Mouse (Mus musculus): ENCODE results near the gene Hemgn. TPM values are rescaled to one million over a fixed set of nuclear protein-coding genes. Genes with fewer than 3 reads are reported as not detected.
A peak's percentile ranks its signal among the peaks of the same experiment; 100 is the strongest.

Hemgn gene
- total RNA-seq, 2 experiments from 2014 or later = not detected

DNA sequence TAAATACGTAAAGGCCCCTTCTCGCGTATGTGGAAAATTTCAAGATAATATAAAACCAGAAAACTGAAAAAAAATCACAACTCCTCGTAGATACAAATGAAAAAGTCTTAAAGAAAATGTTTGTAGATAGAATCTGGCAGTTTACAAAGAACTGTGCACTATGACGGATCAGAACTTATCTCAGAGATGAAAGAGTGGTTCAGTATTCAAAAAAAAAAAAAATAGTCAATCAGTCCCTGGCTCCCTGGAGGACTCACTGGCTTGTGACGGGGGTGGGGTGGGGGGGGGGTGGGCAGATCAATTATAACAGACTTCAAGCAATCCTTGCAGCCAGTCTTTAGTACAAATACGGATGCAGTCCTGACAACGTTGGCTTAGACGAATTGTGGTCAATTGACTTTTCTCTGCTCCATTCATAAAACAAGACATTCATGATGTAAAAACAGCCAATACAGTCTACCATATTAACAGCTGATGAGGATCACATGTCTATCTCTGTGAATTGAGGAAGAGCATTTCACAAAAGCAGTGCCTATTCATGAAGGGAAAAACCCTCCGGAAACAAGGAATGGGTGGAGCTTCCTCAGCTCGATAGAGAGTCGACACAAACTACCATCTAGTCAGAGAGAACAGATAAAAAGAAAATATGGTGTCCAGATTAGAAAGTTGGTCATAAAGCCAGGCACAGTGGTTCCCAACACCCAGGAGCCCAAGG, 53.6 kb downstream of the Hemgn start:
- DNase-seq (ENCODE audit: low spot score in 2 of 2) = no peak

DNA sequence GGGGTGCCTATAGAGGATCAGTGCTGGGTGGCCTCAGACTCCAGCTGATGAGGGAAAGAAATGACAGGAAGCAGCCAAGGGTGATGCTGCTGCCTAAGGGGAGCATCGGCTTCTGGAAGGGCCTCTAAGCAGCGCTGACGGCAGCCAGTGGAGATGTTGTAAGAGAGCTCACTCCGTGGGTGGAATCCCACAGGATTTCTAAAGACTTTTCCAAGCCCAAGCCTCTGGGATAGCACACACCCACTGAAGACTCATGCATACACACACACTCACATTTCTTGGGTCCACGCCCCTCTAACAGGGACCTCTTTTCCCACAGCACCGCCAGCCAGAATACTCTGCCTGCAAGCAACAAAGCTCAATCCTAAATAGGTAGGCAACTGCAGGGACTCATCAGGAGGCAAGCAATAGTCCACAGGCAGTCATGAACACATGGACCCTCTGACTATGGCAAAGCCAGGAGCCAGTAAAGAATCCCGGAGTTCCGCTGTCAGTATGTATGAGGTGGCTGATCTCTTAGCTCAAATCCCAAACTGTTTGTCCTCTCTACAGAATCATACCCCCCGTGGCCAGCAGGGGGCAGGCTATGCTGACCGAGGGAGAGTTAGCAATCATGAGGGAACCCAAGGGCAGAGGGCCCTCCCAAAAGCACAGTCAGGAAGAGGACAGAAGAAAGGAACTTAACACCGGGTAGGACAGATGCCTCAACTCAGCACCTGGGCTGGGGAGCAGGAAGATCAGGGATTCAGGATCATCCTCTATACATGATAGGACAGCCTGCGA, 56.8 kb downstream of the Hemgn start:
- peak; percentile 68 to 76 for DNase-seq (ENCODE audit: low spot score in 2 of 2)

GRCm38 (mm10) chr4:46353045-46353444, 60.3 kb downstream of the Hemgn start:
- DNase-seq (ENCODE audit: low spot score in 2 of 2) = no peak

DNA sequence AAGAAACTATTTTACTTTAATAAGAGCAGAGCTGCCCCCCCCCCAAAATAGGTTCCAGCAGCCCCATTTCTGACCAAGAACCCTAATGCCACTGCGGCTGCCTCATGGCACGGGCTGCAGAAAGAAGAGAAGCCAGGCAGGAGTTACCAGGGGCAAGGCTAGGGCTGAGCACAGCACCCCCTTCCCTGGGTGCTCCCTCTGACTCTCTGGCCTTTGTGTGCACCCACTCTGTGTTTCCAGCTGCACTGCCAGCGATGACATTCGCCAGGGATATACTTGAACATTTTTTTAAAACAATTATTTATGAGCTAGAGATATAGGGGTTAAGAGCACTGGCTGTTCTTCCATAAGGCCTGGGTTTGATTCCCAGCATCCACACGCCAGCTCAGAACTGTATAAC, 63.8 kb downstream of the Hemgn start:
- no peak for DNase-seq (ENCODE audit: low spot score in 2 of 2)

- no peak for DNase-seq (ENCODE audit: low spot score in 2 of 2)
Observed at GRCm38 (mm10) chr4:46348897-46349296, 64.4 kb downstream of the Hemgn start.

- DNase-seq (ENCODE audit: low spot score in 2 of 2) = no peak
Observed at GRCm38 (mm10) chr4:46347580-46348515, 65.5 kb downstream of the Hemgn start.

DNA sequence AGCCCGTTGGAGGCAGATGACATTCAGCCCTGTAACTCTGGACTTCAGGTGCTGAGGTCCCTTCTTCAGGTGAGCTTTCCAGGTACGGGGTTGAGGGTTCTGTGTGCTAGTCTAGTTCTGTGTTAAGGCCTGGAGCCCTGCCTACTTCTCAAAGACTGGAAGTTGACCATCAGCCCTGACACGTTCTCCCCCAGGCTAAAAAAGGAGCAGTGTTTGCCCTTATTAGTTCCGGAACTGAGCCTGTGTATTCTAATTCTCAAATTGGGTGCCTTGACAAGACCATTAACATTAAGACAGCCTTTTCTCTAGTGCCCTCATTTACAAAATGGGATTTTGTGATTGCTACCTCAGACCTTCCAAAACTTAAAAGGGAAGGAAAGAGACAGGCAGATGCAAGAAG, 66.2 kb downstream of the Hemgn start:
- no peak for DNase-seq (ENCODE audit: low spot score in 2 of 2)

DNA sequence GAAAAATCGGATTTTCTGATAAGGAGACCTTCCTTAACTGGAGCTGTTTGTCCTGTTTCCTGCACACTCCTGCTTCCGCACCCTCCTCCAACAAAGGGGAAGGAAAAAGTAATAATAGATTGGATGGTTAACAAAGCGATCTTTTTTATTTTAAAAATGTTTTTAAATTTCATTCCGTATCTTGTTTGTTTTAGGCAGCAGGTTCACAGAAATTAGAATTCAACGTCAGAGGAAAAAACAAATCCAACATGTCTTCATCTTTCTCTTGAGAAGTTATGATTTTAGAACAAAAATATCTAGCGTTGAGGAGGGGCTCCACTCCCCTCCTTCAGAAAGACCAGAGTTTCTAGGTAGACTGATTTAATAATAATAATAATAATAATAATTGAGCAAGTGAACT, 67.1 kb downstream of the Hemgn start:
- no peak for DNase-seq (ENCODE audit: low spot score in 2 of 2)

GRCm38 (mm10) chr4:46345773-46346100, 67.6 kb downstream of the Hemgn start:
- DNase-seq (ENCODE audit: low spot score in 2 of 2) = no peak

DNA sequence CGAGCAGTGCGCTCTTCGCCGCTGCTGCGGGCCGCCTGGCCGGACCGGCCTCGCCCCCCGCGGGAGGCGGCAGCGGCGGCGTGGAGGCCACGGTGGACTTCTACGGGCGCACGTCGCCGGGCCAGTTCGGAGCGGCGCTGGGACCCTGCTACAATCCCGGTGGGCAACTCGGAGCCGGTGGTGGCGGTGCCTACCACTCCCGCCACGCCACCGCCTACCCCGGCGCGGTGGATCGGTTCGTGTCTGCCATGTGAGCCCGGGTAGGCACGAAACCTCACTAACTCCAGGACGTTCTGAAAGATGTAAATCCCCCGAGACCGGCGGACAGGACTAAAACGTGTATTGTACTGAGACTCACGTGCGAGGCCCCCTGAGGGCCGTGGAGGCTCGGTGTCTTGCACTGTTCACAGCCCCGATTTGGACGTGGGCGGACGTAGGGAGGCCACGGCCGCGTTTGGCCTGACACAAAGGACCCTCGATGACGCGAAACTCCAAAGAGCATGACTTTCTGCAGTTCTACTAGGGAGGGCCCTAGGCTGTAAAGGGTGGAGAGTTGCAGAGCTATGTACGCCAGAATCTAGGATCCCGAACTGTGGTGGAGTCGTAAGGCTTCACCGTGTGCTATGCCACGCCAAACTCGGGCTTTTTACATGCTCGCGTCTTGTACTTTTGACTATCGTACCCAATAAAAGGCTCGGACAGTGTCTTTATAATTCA, 68.1 kb downstream of the Hemgn start:
- no peak for DNase-seq (ENCODE audit: low spot score in 2 of 2)

- no peak for DNase-seq (ENCODE audit: low spot score in 2 of 2)
Observed at GRCm38 (mm10) chr4:46344288-46344687, 69.0 kb downstream of the Hemgn start.

Other genes starting within 250 kb of the Hemgn start
- 10 to 100 TPM; 12.6 to 17.7 TPM for gene Xpa, start 217.2 kb downstream of the Hemgn start, total RNA-seq (2021)
- not detected for gene Foxe1, start 69.9 kb downstream of the Hemgn start, total RNA-seq (2021)
- gene Trmo, start 24.1 kb downstream of the Hemgn start, total RNA-seq (2021) = 1 to 10 TPM; 5.5 to 6.6 TPM
- 100 to 1,000 TPM in 1 of 2 experiments, 10 to 100 TPM in 1; 90.3 to 111 TPM for gene Anp32b, start 37.4 kb upstream of the Hemgn start, total RNA-seq (2021)
- gene Nans, start 75.7 kb upstream of the Hemgn start, total RNA-seq (2021) = 10 to 100 TPM; 29.9 to 35.4 TPM
- 1 to 10 TPM; 4.7 to 5.0 TPM for gene Trim14, start 122.6 kb upstream of the Hemgn start, total RNA-seq (2021)
- 1 to 10 TPM; 2.1 to 2.6 TPM for gene Coro2a, start 188.7 kb upstream of the Hemgn start, total RNA-seq (2021)
- 1 to 10 TPM; 1.4 to 3.3 TPM for gene Tbc1d2, start 236.7 kb upstream of the Hemgn start, total RNA-seq (2021)